Mouse (Mus musculus) stomach, embryonic 15.5 days (tissue): ENCODE data around the gene Mms19. TPM values are rescaled to one million over a fixed set of nuclear protein-coding genes. Genes with fewer than 3 reads are reported as not detected.

Experiments
- ATAC-seq: fragments of 200-750 bp; cut with Nextera tagmentation; 2 replicates; pipeline ENCODE4 v1.8.0; 2017; ENCODE audit warnings: low read depth, moderate number of reproducible peaks, moderate TSS enrichment; ENCODE audit not compliant: insufficient read depth, low FRiP score
- H3K27ac ChIP-seq: fragments of 300-500 bp; sonication (generic); 2 replicates; pipeline ENCODE4 v1.5.1; 2015; ENCODE audit warnings: mild to moderate bottlenecking, inconsistent platforms
- H3K27me3 ChIP-seq: fragments of 300-500 bp; sonication (generic); replicated peaks from 2 replicates; pipeline ENCODE4 v1.6.1; 2015; ENCODE audit warnings: inconsistent platforms
- H3K36me3 ChIP-seq: fragments of 300-500 bp; sonication (generic); 2 replicates; pipeline ENCODE4 v1.6.1; 2015; ENCODE audit warnings: inconsistent platforms
- H3K4me1 ChIP-seq: fragments of 300-500 bp; sonication (generic); 2 replicates; pipeline ENCODE4 v1.6.1; 2015; ENCODE audit warnings: inconsistent platforms
- H3K4me2 ChIP-seq: fragments of 300-500 bp; sonication (generic); 2 replicates; pipeline ENCODE4 v1.6.1; 2015; ENCODE audit warnings: mild to moderate bottlenecking, inconsistent platforms
- H3K4me3 ChIP-seq: fragments of 300-500 bp; sonication (generic); replicated peaks from 2 replicates; pipeline ENCODE4 v1.5.1; 2015; ENCODE audit warnings: inconsistent platforms
- H3K9ac ChIP-seq: fragments of 300-500 bp; sonication (generic); 2 replicates; pipeline ENCODE4 v1.6.1; 2015; ENCODE audit warnings: inconsistent platforms
- H3K9me3 ChIP-seq: fragments of 300-500 bp; sonication (generic); 2 replicates; pipeline ENCODE4 v1.6.1; 2016; ENCODE audit warnings: inconsistent platforms
- WGBS: fragments of 180-500 bp; shearing (Covaris S2); methylation state at CpG from one replicate; pipeline ENCODE4 v1.1.7; 2015; 5-methylcytosine and 5-hydroxymethylcytosine counted together
- polyA plus RNA-seq: library from polyadenylated mRNA; unstranded; fragments of >200 nt; fragmentation: Nextera tagmentation; extraction: Ambion mirVana; gene quantifications from 2 replicates; pipeline ENCODE4 v1.2.1, GENCODE M21; 2015

The Mms19 gene
- 28.2 and 32.1 TPM in 2 replicates for polyA plus RNA-seq

DNA sequence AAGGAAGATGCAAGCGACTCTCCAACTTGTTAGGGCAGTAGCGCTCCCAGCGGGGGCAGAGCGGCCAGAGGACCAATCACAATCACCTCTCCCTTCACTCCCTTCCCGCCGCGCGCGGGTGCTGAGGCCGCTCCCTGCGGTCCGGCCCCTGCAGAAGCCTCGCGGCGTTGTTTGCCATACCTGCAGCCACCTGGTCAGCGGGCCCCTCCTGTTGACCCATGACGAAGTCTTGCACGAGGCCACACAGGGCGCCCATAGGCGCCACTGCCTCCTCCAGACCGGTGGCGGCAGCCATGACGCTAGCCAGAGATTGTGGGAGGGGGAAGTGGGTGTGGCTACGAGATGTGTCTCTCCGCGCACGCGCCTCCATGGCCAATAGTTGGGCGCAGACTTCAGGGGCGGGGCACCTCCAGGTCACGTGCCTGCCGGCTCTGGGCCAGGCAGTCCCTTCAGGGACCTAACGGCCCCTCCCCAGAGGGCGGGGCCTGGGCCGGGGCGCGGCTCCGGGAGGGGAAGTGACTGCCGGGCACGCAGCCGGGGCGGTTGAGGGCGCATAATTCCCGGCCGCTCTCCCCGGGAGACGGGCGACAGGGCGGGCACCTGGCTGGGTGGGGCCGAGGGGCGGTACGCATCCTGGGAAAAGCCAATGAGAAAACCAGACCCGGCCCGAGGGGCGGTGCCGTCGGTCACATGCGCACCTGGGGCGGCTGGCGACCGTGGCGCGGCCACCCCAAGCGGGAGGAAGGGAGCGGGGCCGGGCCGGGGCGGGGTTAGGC is at the start of gene Mms19:
Mms19 (minus strand) TSS at position 339 of the 776 bp plus-strand sequence.
- H3K36me3 ChIP-seq, result no peaks in the 10 kb centered on the region
- peak; percentile 95 for ATAC-seq
- 0 out of 2 replicates have a peak, but pooled peaks cover 6% of the 10 kb centered on the region for H3K4me1 ChIP-seq
- no peaks in the 10 kb centered on the region for H3K27me3 ChIP-seq
- peak within 1 kb of the TSS; percentile 91 for H3K4me2 ChIP-seq
- peak within 1 kb of the TSS; percentile 82 for H3K9ac ChIP-seq
- no peaks in the 10 kb centered on the region for H3K9me3 ChIP-seq
- H3K4me3 ChIP-seq, result peak within 1 kb of the TSS; percentile 65
- WGBS, result under 1% methylated on average over 64 of the region's 68 CpGs
- H3K27ac ChIP-seq, result peak within 1 kb of the TSS; percentile 91

DNA sequence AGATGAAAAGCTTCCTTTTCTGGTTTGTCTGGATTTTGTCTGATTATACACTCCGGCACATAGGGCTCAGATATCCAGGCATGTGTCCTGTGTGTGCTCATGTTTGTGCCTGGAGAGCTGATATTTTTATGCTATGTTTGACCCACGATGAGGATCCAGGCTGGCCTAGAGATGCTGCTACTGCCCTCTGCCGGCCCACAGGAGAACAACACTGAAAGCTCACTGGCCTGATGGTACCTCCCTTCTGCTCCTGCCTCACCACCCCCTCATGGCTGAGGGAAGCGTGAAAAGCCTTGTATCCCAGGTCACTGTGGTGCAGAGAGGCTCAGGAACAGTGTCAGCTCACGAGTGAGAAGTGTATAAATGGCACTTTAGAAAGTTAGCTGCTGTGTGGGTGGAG is 45.2 kb upstream of the Mms19 start:
- peak; percentile 76 for ATAC-seq
- WGBS, result 4% methylated on average over 5 of the region's 5 CpGs
- Histone ChIP-seq H3K9me3 (no peaks in the 10 kb centered on the region), H3K4me1 (no peaks in the 10 kb centered on the region), H3K4me2 (no peak overlapping the region), H3K4me3 (no peak overlapping the region), H3K27me3 (no peaks in the 10 kb centered on the region), H3K9ac (no peak overlapping the region), H3K36me3 (no peaks in the 10 kb centered on the region), H3K27ac (no peak overlapping the region)

DNA sequence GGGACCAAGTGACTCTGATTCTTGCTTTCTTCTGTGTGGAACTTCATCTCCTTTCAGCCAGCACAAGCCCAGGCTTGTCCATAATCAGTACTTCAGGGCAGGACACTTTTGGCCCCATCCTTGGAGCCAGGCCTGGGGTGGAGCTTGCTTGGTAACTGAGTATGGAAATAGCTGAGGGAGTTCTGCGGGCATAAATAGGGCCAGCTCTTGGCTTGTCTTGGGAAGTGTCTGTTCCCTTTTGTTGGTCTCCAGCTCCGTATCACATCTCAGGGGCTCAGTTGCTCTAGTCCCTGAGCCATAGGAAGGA is 41.5 kb upstream of the Mms19 start:
- H3K27ac ChIP-seq, result no peak overlapping the region
- no peaks in the 10 kb centered on the region for H3K36me3 ChIP-seq
- H3K9ac ChIP-seq, result no peak overlapping the region
- H3K4me3 ChIP-seq, result no peak overlapping the region
- no peak overlapping the region for H3K4me2 ChIP-seq
- ATAC-seq, result no peak
- no peaks in the 10 kb centered on the region for H3K9me3 ChIP-seq
- H3K4me1 ChIP-seq, result peaks cover 9% of the 10 kb centered on the region; the same call in 1 of the 2 replicates
- no peaks in the 10 kb centered on the region for H3K27me3 ChIP-seq
- WGBS, result 76% methylated on average over 2 of the region's 2 CpGs

DNA sequence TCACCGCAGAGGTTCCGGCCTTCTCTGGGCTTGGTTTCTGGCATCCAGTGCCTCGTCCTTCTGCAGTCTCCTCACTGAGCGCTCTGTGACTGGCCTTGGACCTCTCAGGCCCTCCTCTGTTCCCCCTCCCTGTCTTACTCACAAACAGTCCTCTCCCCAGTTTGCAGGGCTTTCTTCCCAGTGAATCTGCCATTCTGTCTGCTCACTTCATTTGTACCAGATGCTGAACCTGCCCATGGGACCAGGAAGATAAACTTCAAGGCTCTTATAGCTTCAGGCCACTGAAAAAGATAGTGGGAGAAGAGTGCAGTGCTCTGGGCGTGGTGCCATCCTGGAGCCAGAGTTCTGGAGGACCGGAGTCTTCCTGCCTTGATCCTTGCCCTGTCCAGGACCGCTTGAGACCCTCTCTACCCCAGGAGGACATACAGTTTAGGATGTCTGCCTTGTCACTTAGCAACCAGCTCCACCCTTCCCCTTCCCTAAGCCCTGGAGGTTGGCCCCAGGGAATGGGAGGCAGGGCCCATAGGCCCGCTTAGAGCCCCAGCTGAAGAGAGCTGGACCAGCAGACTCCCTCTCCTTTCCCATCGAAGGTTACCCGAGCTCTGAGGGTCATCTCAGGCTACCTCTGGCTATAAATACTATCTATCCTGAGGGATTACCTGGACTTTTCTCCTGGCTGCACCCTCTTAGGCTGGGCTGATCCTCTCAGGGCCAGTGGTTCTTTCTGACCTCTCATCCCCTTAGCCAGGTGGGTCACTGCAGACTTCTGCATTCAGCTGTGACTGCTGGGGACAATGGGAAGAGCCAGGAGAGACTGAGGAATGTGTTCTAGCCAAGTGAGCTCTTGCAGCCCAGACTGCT is 41.0 kb upstream of the Mms19 start:
- no peaks in the 10 kb centered on the region for H3K9me3 ChIP-seq
- H3K27me3 ChIP-seq, result no peaks in the 10 kb centered on the region
- no peak overlapping the region for H3K9ac ChIP-seq
- WGBS, result 70% methylated on average over 10 of the region's 10 CpGs
- H3K4me3 ChIP-seq, result no peak overlapping the region
- H3K27ac ChIP-seq, result no peak overlapping the region
- H3K4me2 ChIP-seq, result no peak overlapping the region
- H3K36me3 ChIP-seq, result no peaks in the 10 kb centered on the region
- peaks cover 15% of the 10 kb centered on the region for H3K4me1 ChIP-seq
- no peak for ATAC-seq

DNA sequence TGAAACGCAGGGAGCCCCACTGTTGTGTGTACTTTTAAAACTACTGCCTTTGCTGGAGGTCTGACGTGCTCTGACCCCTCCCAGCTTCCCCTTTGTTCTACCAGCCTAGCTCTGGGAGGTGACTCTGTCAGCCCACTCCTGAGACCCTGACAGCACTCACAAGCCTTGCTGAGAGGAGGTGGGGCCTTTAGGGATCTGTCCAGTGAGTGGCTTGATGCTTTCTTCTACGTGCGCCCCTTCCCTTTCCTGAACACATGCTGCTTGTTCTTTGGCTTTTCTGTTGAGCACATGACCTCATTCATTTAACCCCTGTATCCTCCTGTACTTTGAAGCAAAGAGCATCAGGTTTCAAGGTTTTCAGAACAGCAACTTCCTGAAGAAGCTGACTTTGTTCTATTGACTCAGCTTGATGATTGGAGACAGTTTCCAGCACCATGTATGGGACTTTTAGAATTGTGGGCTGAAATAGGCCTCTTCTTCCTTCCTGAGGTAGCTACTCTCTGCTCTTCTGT is 38.1 kb upstream of the Mms19 start:
- H3K27me3 ChIP-seq, result no peaks in the 10 kb centered on the region
- H3K36me3 ChIP-seq, result no peaks in the 10 kb centered on the region
- WGBS, result 43% methylated on average over 4 of the region's 4 CpGs
- no peak overlapping the region for H3K4me2 ChIP-seq
- H3K4me3 ChIP-seq, result no peak overlapping the region
- 0 out of 2 replicates have a peak, but pooled peaks have one; percentile 23 for ATAC-seq
- peak overlapping the region; percentile 81 for H3K27ac ChIP-seq
- H3K9ac ChIP-seq, result no peak overlapping the region
- no peaks in the 10 kb centered on the region for H3K9me3 ChIP-seq
- peaks cover 18% of the 10 kb centered on the region for H3K4me1 ChIP-seq

DNA sequence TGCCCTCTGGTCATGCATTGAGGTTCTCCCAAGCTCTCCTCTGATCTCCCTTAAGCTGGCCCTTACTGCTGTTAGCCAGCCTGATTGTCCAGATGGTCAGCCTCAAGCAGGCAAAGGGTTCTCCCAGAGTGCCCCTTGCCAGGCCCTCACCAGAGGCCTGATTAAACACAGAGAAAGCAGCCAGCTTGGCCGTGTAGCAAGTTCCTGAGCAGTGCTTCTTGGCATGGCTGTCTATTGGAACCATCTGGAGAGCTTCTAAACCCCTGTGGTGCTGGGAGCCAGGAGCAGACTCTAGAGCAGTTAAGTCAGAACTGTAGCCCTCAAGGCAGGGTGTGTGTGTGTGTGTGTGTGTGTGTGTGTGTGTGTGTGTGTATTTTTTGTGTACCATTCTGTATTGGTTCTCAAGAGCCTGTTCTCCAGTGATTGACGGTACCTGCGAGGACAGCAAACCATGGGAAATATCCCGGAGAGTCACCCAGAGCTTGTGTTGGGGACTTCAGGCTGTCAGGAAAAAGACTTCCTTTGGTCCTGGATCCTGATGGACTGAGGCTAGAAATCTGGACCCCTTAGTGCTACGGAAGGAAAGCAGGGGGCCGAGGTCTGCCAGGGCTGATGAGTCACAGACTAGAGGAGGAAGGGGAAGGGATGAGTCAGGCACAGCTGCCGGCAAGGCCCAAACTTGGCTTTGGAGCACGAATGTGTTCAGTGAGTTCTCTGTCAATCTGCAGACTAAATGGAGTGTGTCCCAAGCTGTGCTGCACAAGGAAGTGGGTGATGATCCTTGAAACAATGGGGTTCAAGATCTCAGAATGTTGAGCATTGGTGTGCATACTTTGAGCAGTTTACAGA is 36.7 kb upstream of the Mms19 start:
- Histone ChIP-seq H3K4me1 (peaks cover 18% of the 10 kb centered on the region), H3K27ac (peak overlapping the region; percentile 81), H3K9ac (no peak overlapping the region), H3K4me3 (no peak overlapping the region), H3K4me2 (0 out of 2 replicates have a peak overlapping the region, but pooled peaks have one; percentile 0), H3K27me3 (no peaks in the 10 kb centered on the region), H3K36me3 (no peaks in the 10 kb centered on the region), H3K9me3 (no peaks in the 10 kb centered on the region)
- ATAC-seq, result 0 out of 2 replicates have a peak, but pooled peaks have one; percentile 45
- 50% methylated on average over 8 of the region's 8 CpGs for WGBS

DNA sequence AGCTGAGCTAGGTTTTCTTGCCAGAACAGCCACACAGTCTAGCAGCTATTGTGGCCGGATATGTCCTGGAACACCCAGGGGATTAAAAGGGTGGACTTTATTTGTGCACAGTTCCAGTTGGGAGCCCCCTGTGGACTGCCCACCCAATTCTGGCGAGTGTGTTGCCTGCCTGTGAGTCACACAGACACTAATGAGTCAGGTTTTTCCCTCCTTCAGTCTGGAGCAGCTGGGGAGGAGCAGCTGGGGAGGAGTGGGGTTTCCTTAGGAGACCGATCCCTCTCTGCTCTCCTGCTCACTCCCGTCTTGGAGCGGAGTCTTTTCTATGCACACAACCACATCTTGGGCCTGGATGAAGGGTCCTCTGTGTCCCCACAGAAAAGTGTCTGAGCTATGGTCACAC is 35.9 kb upstream of the Mms19 start:
- Histone ChIP-seq H3K36me3 (no peaks in the 10 kb centered on the region), H3K4me3 (no peak overlapping the region), H3K9ac (no peak overlapping the region), H3K27me3 (no peaks in the 10 kb centered on the region), H3K4me2 (no peak overlapping the region), H3K9me3 (no peaks in the 10 kb centered on the region), H3K27ac (peak overlapping the region; percentile 81), H3K4me1 (peaks cover 18% of the 10 kb centered on the region)
- 60% methylated on average over 5 of the region's 5 CpGs for WGBS
- no peak for ATAC-seq

DNA sequence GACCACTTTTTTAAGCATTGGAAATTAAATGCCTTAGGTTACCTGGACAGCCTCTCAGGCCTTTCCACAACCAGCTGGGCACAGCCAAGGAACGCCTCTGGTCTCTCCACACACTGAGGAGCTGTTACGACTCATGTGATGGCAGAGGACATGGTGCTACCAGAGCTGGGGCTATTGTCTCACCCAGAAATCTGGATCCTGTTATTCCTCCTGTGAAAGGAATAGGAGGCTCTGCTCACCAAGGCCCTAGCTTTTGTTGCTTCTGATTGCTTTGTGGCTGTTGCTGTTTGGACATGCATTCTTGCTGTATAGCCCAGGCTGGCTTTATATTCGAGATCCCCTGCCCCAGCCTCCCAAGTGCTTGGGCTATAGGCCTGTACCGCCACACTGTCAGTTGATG is 35.3 kb upstream of the Mms19 start:
- no peak for ATAC-seq
- no peak overlapping the region for H3K4me2 ChIP-seq
- peaks cover 18% of the 10 kb centered on the region for H3K4me1 ChIP-seq
- 72% methylated on average over 4 of the region's 4 CpGs for WGBS
- no peaks in the 10 kb centered on the region for H3K36me3 ChIP-seq
- no peak overlapping the region; the same call in 1 of the 2 replicates for H3K27ac ChIP-seq
- H3K27me3 ChIP-seq, result no peaks in the 10 kb centered on the region
- H3K9me3 ChIP-seq, result no peaks in the 10 kb centered on the region
- no peak overlapping the region for H3K9ac ChIP-seq
- no peak overlapping the region for H3K4me3 ChIP-seq

DNA sequence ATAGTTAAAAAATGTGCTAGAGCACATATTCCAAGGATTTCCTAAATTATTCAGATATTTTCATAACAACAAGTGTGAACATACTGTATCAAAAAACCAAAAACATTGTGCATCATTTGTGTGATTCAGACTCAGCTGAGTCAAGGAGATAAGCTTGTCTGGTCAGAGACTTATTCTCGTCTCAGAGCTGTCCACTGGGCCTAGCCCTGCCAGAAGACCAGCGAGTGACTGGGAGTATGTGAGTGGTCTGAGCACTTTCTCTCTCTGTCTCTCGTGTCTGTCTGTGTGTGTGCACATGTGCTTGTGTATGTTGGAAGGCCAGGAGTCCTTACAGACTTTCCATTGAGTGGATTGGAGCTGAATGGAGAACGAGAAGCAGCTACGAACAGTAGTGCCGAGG is 34.0 kb upstream of the Mms19 start:
- no peak overlapping the region for H3K4me3 ChIP-seq
- H3K27ac ChIP-seq, result no peak overlapping the region
- peaks cover 18% of the 10 kb centered on the region for H3K4me1 ChIP-seq
- H3K9ac ChIP-seq, result no peak overlapping the region
- no peaks in the 10 kb centered on the region for H3K36me3 ChIP-seq
- 84% methylated on average over 6 of the region's 6 CpGs for WGBS
- ATAC-seq, result no peak
- H3K27me3 ChIP-seq, result no peaks in the 10 kb centered on the region
- no peak overlapping the region for H3K4me2 ChIP-seq
- no peaks in the 10 kb centered on the region for H3K9me3 ChIP-seq

DNA sequence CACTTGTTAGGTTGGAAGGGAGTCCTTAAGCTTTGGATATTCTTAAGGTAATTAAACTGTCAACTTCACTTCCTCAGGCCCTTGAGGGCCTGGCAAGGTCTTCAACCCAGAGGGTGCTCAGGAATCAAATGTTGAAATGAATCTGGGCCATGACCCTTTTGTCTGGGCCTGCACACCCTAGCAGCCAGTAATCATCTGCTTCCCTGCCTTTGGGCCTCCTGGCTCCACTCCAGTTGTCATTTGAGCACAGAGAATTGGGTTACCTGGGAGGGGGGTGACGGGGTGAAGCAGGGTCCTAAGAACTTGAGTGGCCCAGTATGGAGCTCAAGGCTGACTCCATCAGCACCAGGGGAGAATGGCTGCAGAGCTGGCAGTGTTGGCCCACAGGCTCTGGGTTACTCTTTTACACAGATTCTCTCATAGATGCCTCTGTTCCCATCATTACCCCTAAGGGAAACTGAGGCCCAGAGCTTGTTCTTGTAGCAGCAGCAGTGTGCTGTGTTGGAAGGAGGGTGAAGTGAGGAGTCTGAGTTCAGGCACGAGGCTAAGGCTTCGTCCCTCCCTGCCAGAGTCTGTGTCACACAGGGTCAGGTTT is 33.4 kb upstream of the Mms19 start:
- Histone ChIP-seq H3K27ac (no peak overlapping the region), H3K4me1 (peaks cover 18% of the 10 kb centered on the region), H3K4me2 (no peak overlapping the region), H3K36me3 (no peaks in the 10 kb centered on the region), H3K4me3 (no peak overlapping the region), H3K9ac (no peak overlapping the region), H3K9me3 (no peaks in the 10 kb centered on the region), H3K27me3 (no peaks in the 10 kb centered on the region)
- no peak for ATAC-seq
- 81% methylated on average over 3 of the region's 3 CpGs for whole genome bisulfite sequencing

DNA sequence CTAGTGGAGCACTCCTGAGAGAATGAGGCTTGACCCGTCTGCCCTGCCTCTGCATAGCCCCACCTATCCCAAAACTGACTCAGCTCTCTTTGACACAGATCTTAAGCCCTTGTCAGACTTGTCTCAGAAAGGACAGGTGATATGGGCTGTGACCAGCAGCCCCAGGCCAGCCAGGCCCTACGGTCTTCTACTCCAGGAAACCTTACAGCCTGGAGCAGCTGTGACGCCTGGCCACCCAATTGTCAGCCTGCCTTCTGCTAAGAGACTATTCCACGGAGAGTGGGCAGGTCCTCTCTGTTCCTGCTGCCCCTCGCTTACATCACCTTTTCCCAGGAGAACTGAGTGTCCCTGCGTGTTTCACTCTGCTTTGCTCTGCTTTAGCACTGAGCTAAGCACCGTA is 30.2 kb upstream of the Mms19 start:
- H3K36me3 ChIP-seq, result no peaks in the 10 kb centered on the region
- no peaks in the 10 kb centered on the region for H3K4me1 ChIP-seq
- no peak overlapping the region for H3K27ac ChIP-seq
- no peak overlapping the region for H3K9ac ChIP-seq
- no peak overlapping the region for H3K4me2 ChIP-seq
- 75% methylated on average over 7 of the region's 7 CpGs for WGBS
- no peak overlapping the region for H3K4me3 ChIP-seq
- ATAC-seq, result 0 out of 2 replicates have a peak, but pooled peaks have one; percentile 42
- no peaks in the 10 kb centered on the region for H3K27me3 ChIP-seq
- no peaks in the 10 kb centered on the region for H3K9me3 ChIP-seq
